Mouse (Mus musculus): ENCODE measurements around the gene Izumo2. TPM values are rescaled to one million over a fixed set of nuclear protein-coding genes. Genes with fewer than 3 reads are reported as not detected.
A peak's percentile ranks its signal among the peaks of the same experiment; 100 is the strongest.

Izumo2 gene
- polyA plus RNA-seq, 1 experiment from 2014 or later = not detected

GRCm38 (mm10) chr7:44697191-44697710, 11.3 kb upstream of the Izumo2 start:
- TF ChIP-seq CTCF (IDR thresholded peaks at IDR 0.05; ENCODE audit: low read depth) = no peak
- H3K27me3 ChIP-seq (ENCODE audit: insufficient read depth, low read length) = no peaks in the 10 kb centered on the region
- no peak overlapping the region for H3K9ac ChIP-seq
- peaks cover 5% of the 10 kb centered on the region for H3K4me1 ChIP-seq (ENCODE audit: insufficient read depth)
- H3K9me3 ChIP-seq (ENCODE audit: low read depth, low read length) = no peaks in the 10 kb centered on the region
- DNase-seq (peak; percentile 74), ATAC-seq (ENCODE audit: insufficient read depth) (peak; percentile 79)
- peak overlapping the region; percentile 84 for H3K27ac ChIP-seq (ENCODE audit: low read depth)
- H3K36me3 ChIP-seq (ENCODE audit: insufficient read depth) = no peaks in the 10 kb centered on the region
- peak overlapping the region; percentile 25; the same call in 1 of the 2 replicates for H3K4me2 ChIP-seq
- no peak overlapping the region for H3K4me3 ChIP-seq (ENCODE audit: low read depth, low read length)
- 9% methylated on average over 20 of the region's 20 CpGs for WGBS

DNA sequence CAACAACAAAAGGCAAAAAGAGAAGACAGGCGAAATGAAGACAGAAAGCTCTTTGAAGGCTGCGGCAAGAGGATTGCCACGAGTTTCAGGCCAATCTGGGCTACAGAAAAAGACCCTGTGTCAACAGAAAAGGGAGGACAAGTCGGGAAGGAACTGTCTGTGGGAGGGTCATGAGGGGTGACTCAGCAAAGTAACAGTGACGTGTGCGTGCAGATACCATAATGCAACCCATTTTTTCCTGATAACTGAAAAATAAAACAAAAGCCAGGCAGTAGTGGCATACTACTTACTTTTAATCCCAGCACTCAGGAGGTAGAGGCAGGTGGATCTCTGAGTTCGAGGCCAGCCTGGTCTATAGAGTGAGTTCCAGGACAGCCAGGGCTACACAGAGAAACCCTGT, 10.6 kb upstream of the Izumo2 start:
- ATAC-seq (ENCODE audit: insufficient read depth) (no peak), DNase-seq (no peak)
- Histone ChIP-seq H3K4me2 (no peak overlapping the region), H3K4me1 (ENCODE audit: insufficient read depth) (peaks cover 5% of the 10 kb centered on the region), H3K27ac (ENCODE audit: low read depth) (peak overlapping the region; percentile 84), H3K27me3 (ENCODE audit: insufficient read depth, low read length) (no peaks in the 10 kb centered on the region), H3K36me3 (ENCODE audit: insufficient read depth) (no peaks in the 10 kb centered on the region), H3K9me3 (ENCODE audit: low read depth, low read length) (no peaks in the 10 kb centered on the region), H3K4me3 (ENCODE audit: low read depth, low read length) (no peak overlapping the region), H3K9ac (no peak overlapping the region)
- WGBS = 43% methylated on average over 7 of the region's 7 CpGs
- no peak for TF ChIP-seq CTCF (IDR thresholded peaks at IDR 0.05; ENCODE audit: low read depth)

GRCm38 (mm10) chr7:44701921-44702320, 6.6 kb upstream of the Izumo2 start:
- H3K4me1 ChIP-seq (ENCODE audit: insufficient read depth) = peaks cover 5% of the 10 kb centered on the region
- no peak overlapping the region for H3K4me2 ChIP-seq
- no peaks in the 10 kb centered on the region for H3K27me3 ChIP-seq (ENCODE audit: insufficient read depth, low read length)
- peak; percentile 73 for TF ChIP-seq CTCF (IDR thresholded peaks at IDR 0.05; ENCODE audit: low read depth)
- H3K4me3 ChIP-seq (ENCODE audit: low read depth, low read length) = no peak overlapping the region
- ATAC-seq (ENCODE audit: insufficient read depth) (no peak), DNase-seq (peak; percentile 56)
- no peak overlapping the region for H3K9ac ChIP-seq
- no peak overlapping the region for H3K27ac ChIP-seq (ENCODE audit: low read depth)
- no peaks in the 10 kb centered on the region for H3K9me3 ChIP-seq (ENCODE audit: low read depth, low read length)
- 12% methylated on average over 5 of the region's 6 CpGs for WGBS
- H3K36me3 ChIP-seq (ENCODE audit: insufficient read depth) = no peaks in the 10 kb centered on the region

- H3K4me2 ChIP-seq = no peak overlapping the region
- no peaks in the 10 kb centered on the region for H3K9me3 ChIP-seq (ENCODE audit: low read depth, low read length)
- no peak for TF ChIP-seq CTCF (IDR thresholded peaks at IDR 0.05; ENCODE audit: low read depth)
- H3K36me3 ChIP-seq (ENCODE audit: insufficient read depth) = no peaks in the 10 kb centered on the region
- no peak for ATAC-seq (ENCODE audit: insufficient read depth)
- 66% methylated on average over 8 of the region's 8 CpGs for WGBS
- no peak for DNase-seq
- no peak overlapping the region for H3K27ac ChIP-seq (ENCODE audit: low read depth)
- H3K27me3 ChIP-seq (ENCODE audit: insufficient read depth, low read length) = no peaks in the 10 kb centered on the region
- no peak overlapping the region for H3K9ac ChIP-seq
- no peaks in the 10 kb centered on the region for H3K4me1 ChIP-seq (ENCODE audit: insufficient read depth)
- H3K4me3 ChIP-seq (ENCODE audit: low read depth, low read length) = no peak overlapping the region
Observed at GRCm38 (mm10) chr7:44702985-44703384, 5.6 kb upstream of the Izumo2 start.

GRCm38 (mm10) chr7:44704363-44704762, 4.2 kb upstream of the Izumo2 start:
- Histone ChIP-seq H3K4me1 (ENCODE audit: insufficient read depth) (no peaks in the 10 kb centered on the region), H3K9me3 (ENCODE audit: low read depth, low read length) (no peaks in the 10 kb centered on the region), H3K27me3 (ENCODE audit: insufficient read depth, low read length) (no peaks in the 10 kb centered on the region), H3K9ac (no peak overlapping the region), H3K4me3 (ENCODE audit: low read depth, low read length) (no peak overlapping the region), H3K4me2 (no peak overlapping the region), H3K27ac (ENCODE audit: low read depth) (no peak overlapping the region), H3K36me3 (ENCODE audit: insufficient read depth) (no peaks in the 10 kb centered on the region)
- TF ChIP-seq CTCF (IDR thresholded peaks at IDR 0.05; ENCODE audit: low read depth) = peak; percentile 67
- ATAC-seq (ENCODE audit: insufficient read depth) = no peak
- DNase-seq = peak; percentile 67
- 48% methylated on average over 3 of the region's 3 CpGs for WGBS

DNA sequence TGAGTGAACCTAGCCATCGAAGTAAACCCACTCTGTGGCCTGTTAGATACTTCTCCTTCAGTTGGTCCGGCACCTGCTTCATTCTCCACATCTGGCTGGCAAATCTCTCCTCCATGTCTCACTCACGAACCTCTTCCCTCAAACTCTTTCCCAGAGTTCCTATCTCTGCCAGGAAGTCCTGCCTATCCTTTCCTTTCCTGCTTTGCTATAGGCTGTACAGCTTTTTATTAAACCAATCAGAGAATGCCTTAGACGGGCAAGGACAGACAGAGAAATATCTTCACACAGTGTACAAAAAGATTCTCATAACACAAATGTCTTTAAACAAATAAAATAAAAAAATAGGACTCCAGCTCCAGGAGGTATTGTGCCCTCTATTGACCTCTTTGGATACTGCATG, 3.5 kb upstream of the Izumo2 start:
- no peak overlapping the region for H3K27ac ChIP-seq (ENCODE audit: low read depth)
- no peak overlapping the region for H3K4me3 ChIP-seq (ENCODE audit: low read depth, low read length)
- H3K4me1 ChIP-seq (ENCODE audit: insufficient read depth) = no peaks in the 10 kb centered on the region
- no peaks in the 10 kb centered on the region for H3K27me3 ChIP-seq (ENCODE audit: insufficient read depth, low read length)
- H3K36me3 ChIP-seq (ENCODE audit: insufficient read depth) = no peaks in the 10 kb centered on the region
- no peak overlapping the region for H3K9ac ChIP-seq
- H3K9me3 ChIP-seq (ENCODE audit: low read depth, low read length) = no peaks in the 10 kb centered on the region
- no peak for TF ChIP-seq CTCF (IDR thresholded peaks at IDR 0.05; ENCODE audit: low read depth)
- ATAC-seq (ENCODE audit: insufficient read depth) = no peak
- no peak overlapping the region for H3K4me2 ChIP-seq
- WGBS = 86% methylated on average over 4 of the region's 4 CpGs
- DNase-seq = no peak

GRCm38 (mm10) chr7:44706322-44706721, 2.2 kb upstream of the Izumo2 start:
- Histone ChIP-seq H3K4me1 (ENCODE audit: insufficient read depth) (no peaks in the 10 kb centered on the region), H3K9me3 (ENCODE audit: low read depth, low read length) (no peaks in the 10 kb centered on the region), H3K4me3 (ENCODE audit: low read depth, low read length) (no peak overlapping the region), H3K9ac (no peak overlapping the region), H3K4me2 (no peak overlapping the region), H3K36me3 (ENCODE audit: insufficient read depth) (no peaks in the 10 kb centered on the region), H3K27ac (ENCODE audit: low read depth) (no peak overlapping the region), H3K27me3 (ENCODE audit: insufficient read depth, low read length) (no peaks in the 10 kb centered on the region)
- peak; percentile 10; the same call in 1 of the 2 replicates for TF ChIP-seq CTCF (IDR thresholded peaks at IDR 0.05; ENCODE audit: low read depth)
- DNase-seq (no peak), ATAC-seq (ENCODE audit: insufficient read depth) (no peak)

Measured in lung, embryonic 14.5 days (tissue).